Mouse (Mus musculus) ovary, adult 18-20 months (tissue): ENCODE results near the gene Cyp24a1.
A peak's percentile ranks its signal among the peaks of the same experiment; 100 is the strongest.

ENCODE experiments used
- DNase-seq: peaks from one replicate; pipeline ENCODE4 v3.0.0; 2022; ENCODE audit warnings: low spot score, mixed read lengths

Gene Cyp24a1

DNA sequence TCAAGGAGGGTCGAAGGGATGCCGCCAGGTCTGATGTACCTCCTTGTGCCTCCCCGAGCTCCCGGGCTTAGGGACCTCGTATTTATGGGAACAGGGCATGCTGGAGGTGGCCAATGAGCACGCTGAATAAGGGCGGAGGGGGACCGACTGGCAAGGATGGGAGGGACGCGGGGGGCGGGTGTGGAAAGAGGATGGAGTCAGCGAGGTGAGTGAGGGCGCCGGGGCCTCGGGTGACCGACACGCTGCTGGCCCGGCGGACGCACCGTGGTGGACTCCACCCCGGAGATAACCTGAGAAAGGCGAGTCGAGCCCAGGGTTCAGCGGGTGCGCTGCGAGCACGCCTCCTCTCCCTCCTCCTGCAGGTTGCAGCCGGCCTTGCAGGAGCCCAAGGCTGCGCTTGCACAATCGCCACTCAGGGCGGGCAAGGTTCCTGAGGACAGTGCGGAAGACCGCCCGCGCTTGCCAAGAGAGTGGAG is at the start of gene Cyp24a1:
TSS of gene Cyp24a1 (minus strand) at position 55 of the 476 bp plus-strand sequence.
- peak; percentile 66 for DNase-seq

DNA sequence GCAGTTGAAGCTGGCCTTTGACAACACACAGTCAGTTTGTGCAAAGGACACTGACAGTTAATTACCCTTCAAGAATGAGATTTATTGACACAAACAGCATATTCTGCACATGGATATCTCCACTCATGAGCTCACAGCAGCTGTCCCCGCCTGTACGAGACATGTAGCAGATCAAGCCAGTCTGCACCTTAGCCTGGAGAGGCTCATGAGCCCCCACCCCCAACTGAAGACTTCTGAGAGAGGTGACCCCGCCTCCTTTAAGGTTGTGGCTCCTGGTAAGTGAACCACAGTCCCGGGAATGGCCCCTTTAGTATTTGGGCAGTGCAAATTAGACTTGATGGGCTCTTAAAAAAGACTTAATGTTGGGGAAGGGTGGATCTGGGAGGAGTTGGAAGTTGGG is 48.8 kb upstream of the Cyp24a1 start:
- DNase-seq = no peak

DNA sequence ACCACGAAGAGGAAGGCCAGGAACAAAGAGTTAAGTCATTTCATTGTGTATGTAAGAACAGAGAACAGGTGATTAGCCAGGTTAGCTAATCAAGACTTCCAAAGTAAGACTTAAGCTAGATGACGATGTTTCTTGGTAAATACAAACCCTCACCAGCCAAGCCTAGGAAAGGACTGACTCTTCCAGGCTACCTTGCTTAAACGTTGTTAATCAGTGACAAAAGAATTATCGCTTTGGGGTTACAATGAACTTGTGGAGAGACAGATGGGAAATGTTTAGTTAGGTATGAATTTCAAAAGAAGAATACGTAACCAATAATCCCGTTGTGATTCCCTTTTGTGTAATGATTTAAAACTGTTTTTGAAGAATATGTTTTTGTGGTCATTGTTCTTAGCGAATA is 48.0 kb upstream of the Cyp24a1 start:
- DNase-seq = no peak

DNA sequence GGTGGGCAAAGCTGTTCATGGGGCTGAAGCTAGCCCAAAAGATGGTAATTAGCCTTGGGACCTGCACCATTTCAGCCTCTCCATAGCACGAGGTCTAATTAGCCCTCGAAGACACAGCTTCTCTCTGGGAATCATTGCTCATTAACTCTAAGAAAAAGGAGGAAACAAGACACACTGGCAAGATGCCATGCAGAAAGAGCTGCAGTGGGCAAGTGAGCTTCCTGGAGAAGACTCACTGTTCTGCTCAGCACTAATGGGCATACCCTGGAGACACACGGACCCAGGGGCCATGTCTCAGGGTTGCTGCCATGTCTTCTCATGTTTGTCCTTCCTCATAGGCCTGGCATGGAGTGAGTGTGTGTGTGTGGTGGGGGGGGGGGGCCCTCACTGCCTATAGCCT is 47.2 kb upstream of the Cyp24a1 start:
- no peak for DNase-seq

DNA sequence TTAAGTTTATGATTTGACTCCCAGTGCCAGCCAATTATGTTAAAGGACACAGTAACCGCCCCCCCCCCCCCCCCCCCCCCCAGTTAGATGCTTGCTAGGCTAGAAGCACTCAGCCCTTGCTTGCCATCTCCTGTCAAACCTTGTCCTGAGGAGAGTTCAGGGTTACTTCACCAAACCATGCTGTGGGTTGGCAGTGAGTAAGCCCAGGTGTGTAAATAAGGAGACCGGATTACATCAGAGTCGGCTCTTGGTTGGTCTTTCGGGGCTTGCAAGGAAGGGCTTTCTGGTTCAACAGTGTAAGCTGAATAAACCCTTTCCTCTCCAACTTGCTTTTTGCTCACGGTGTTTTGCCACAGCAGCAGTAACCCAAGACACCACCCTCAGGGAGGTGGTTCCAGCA is 46.7 kb upstream of the Cyp24a1 start:
- DNase-seq = no peak

DNA sequence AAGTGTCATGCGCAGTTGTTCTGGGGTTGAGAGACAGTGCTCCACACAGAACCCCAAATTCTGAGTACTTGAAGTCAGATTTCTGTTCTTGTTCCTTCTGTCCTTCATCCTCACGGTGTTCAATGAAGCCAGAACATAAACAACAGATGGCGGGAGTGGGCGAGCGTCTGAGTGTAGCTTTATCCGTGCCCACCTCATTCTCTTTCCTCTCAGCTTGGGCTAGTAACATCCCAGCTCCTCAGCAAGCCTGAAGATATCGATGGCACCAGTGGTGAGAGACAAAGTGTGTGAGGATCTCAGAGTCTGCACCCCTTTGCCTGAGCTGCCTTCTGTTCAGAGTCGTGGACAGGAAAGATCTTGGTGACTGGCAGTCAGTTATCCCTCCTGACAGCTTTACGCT is 42.3 kb upstream of the Cyp24a1 start:
- DNase-seq = no peak

DNA sequence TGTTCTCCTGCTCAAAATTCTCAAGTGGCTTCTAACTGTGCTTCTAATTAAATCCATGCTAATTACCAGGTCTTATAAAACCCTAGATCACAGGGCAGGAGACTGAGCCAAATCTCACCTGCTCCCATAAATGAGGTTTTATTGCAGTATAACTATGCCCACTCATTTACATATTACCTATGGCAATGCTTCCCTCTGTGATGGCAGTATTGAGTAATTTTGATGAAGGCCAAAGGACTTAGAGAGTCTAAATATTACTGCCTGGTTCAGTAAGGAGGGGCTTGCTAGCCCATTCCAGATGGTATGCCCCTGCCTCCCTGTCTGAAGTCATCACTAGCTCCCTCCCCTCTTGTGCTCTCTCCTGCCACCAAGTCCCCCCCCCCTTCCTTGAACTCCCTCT is 38.9 kb upstream of the Cyp24a1 start:
- DNase-seq = no peak

DNA sequence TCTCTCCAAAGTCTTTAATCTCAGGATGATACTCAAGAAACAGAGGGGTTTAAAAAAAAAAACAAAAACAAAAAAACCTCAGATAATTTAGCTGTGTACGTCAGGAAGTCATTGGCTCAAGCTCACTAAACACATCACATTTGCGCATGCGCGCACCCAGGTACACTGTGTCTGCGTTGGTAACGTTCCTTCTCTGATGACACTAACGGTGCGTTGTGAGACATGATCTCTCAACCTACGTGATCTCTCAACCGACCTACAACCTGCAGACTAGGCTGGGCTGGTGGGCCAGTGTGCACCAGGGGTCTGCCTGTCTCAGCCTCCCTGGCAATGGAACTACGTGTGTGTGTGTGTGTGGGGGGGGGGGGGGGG is 37.8 kb upstream of the Cyp24a1 start:
- DNase-seq = no peak

DNA sequence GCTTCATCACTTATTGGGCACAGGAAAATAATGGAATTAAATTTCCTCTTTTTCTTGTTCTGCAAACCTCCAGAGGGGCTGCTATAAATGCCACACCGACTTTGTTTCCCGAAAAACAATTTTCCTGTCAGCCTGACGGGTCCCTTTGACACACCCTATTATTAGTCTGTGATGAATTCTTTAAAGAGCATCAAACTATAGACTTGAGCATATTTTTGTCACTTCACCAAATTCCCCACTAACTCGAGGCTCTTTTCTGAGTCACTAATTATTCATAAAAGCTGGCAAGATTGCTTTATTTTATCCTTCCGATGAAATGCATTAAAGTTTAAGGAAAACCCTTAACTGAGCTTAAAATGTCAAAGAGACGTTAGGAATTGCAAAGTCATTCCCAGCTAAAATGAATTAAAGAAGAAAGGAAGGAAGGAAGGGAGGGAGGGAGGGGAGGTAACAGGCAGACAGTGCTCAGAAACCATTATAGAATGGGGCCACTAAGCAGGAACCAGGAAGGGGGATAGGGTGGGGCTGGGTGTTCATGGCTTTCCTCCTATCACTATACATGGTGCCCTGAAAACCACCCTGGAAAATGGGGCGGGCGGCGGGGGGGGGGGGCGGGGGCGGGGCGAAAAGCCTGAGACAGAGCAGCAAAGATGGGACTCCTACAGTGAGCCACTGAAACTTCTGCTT is 37.3 kb upstream of the Cyp24a1 start:
- DNase-seq = no peak

DNA sequence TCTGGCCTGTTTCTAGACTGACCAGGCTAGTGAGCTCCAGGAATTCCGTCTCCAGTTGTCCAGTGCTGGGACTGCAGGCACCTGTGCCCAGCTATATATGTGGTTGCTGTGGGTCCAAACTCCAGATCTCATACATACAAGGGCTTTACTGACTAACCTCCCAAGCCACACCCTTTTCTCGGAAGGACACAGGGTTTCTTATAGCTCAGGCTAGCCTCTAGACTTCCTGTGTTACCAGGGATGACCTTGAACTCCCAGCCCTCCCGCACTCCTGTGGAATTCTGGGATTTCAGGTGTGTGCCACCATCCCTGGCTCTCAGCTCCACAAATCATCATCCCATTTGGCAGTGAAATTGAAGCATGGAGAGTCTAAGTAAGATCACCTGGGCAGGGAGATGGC is 33.3 kb upstream of the Cyp24a1 start:
- DNase-seq = no peak

DNA sequence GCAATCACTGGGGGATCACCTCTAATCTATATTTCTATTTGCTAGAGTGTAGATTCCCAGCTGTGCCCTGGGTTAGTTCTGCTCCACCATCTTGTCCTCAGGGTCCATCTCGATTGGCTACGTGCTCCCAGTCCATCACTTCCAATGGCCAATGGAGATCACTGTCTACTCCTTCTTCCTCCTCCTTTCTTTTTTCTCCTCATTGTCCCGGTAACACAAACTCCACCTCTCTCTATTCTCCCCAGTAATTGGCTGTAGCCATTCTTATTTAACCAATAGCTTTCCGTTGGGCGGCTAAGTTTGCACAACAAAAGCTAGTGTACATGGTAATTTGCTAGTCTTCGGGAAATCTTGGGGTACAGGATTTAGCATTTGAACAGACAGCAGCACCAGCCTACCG is 32.8 kb upstream of the Cyp24a1 start:
- DNase-seq = no peak

DNA sequence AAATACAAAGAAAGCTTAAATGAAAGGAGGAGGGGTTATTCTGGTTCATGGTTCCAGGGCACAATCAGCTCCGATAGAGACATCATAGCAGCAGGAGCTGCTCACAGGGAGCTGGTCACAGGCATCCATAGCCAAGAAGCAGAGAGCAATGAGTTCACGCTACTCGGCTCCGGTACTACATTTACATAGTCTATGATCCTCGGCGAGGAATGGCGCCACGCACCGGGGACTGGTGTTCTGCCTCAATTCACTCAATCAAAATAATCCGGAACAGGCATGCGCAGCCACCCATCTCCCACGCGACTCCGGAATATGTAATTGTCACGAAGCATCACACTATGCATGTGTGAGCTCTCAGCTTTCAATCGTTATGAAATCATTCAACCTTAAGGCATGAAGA is 31.1 kb upstream of the Cyp24a1 start:
- no peak for DNase-seq

DNA sequence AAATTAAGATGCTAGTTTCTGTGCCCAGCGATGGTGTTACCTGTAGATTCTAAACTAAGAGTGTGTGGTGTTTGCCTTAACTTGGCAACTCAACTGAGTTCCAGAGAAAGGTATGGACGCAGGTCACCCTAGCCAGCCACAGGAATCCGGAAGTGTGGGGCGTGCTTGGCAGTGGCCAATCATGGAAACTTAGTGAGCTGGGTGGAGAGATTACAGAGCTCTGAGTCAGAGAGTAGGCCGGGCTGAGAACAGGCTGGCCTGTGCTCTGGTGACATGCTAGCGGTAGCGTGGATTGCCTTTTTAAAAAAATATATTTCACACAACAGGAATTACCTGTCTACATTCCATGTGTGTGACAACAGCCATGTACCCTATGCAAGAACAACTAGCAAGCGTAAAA is 29.6 kb upstream of the Cyp24a1 start:
- no peak for DNase-seq

DNA sequence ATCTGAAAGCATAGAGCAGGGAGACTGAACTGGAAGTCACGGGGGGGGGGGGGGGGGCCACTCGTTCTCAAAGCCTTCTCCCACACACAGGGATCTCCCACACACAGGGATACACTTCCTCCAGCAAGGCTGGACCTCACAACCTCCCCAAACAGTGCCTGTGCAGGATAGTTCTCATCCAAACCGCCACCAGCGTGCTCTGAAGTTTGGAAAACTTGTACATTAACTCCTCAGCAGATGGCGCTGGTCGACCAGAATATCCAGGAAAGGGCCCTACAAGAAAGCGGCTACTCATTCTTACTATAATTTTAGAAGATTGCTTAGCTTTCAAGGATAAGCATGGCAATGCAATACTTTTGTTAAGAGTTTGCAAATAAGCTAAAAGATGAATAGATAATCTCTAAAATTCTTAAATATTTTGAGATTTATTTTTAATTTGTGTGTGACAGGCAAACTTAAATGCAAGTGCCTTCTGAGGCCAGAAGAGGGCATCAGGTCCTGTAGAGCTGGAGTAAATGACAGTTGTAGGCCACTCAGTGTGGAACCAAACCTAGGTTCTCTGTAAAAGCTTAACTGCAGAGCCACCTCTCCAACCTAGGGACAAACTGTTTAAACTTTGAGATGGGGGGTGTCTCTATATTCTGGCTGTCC is 23.5 kb upstream of the Cyp24a1 start:
- DNase-seq = no peak

DNA sequence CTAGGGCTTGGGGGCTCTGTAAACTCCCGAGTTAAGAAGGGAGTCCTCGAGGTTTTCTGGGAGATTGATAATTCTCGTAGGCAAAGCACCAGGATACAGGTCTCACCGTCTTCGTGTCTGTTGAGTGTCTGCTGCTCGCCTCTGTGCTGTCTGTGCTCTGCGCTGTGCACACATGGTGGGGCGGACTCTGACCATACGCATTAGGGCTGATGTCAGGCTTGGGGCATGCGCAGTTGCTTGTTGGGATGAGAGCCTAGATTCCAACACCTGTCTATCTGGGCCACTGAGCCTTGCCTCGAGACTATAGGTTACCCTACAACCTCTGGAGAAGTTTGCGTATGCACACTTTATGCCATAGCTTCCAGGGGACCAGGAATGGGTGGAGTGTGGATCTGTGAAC is 16.8 kb upstream of the Cyp24a1 start:
- DNase-seq = no peak

DNA sequence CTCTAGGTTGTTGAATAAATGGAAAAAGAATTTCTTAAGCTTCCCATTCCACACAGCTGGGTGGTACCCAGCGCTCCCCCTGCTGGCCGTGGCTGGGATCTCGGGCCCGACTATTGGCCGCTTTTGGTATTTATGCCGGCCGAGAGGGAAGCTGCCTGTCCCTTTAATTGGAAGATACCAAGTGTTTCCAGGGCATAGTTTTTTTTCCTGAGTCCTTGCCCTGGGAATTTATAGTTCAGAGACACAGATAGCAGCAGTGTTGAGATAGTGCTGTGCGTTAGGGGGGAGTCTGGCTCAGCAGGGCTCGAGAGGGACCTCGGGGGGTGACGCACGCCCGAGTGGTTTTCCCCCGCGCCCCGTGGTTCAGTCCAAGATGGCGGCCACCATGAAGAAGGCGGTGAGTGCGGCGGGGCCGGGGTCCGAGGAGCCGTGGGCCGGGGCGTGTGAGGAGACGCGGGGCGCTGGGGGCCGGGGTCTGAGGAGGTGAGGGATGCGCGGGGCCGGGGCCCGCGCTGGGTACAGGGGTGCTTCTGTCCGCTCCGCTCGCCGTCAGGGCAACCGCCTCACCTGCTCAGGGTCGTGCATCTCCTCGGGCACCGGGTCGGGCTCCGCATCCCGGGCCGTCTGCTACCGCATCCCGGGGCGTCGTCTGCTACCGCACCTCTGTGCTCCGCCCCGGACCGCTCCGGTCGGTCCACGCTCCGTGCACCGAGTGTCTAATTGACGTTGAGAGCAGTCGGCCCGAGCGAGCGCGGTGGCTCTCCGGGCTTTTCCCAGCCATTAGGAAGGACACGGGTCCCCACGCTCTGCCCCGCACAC is 14.3 kb upstream of the Cyp24a1 start:
- peak; percentile 69 for DNase-seq

DNA sequence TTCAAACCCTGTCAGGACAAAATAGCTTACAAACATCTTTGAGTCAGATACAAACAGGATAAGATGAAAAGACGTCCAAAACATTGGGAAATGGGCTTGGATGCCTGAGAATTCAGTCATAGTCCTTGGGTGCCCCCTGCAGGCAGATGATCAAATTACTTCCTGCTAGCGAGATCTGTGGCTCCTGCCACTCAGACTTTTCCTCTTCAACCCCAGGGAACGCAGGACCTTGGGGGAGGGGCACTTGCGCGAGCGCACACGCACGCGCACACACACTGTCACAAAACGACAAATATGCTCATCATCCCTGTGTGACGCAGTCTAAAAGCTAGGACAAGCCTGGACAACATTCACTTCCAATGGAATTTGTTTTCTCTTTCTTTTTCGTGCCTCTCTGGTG is 11.9 kb upstream of the Cyp24a1 start:
- DNase-seq = peak; percentile 55

DNA sequence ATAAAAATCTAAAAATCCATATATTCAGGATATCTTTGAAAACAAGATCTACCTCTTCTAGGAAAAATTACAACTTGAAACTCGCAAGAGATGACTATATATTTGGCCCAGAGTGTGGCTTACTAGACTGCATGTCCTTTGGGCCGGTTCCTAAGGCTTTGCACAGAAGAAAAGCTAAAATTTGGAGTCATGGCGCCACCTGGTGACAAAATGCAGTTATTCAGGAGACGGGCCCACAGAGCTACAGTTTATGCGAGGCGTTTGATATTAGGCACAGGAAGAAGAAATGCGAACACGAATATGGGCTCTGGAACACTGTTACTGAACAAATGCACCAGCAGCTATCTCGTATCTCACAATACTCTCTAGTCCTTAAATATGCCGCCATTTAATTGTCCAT is 10.8 kb upstream of the Cyp24a1 start:
- DNase-seq = peak; percentile 34

DNA sequence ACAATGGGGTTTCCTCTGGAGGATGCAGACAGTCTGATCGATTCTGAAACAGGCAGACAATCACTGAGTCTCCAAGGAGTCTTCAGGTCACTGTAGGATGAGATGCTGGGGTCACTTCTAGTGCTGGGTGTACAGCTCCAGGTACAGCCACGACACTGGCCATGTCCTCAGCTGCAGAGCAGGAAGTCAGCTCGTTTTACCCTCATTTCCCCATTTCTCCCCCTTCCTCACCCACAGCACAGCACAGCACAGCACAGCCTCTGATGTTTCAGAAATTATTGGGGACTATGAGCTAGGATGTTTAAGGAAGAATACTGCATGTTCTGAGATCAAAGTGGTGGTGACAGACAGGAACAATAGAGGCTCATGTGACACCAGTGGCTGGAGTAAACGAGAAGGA is 7.0 kb upstream of the Cyp24a1 start:
- no peak for DNase-seq

DNA sequence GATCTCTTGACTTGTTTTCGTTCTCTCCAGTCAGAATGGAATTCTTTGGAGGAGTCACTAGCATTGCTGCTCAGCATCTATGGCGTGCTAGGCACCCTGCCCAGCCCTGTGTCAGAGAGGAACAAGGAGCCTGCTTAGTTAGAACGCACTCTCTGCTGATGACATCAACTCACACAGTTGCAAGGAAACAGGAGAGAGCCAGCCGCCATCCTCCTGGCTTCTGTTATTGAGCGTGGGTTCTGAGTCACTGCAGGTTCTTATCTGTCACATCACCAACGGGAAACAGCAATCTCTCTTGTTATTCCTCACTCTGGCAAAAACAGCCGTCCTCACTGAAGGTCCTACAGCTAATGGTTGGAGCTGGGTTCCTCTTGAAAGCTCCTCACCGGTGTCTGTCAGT is 6.4 kb upstream of the Cyp24a1 start:
- no peak for DNase-seq

DNA sequence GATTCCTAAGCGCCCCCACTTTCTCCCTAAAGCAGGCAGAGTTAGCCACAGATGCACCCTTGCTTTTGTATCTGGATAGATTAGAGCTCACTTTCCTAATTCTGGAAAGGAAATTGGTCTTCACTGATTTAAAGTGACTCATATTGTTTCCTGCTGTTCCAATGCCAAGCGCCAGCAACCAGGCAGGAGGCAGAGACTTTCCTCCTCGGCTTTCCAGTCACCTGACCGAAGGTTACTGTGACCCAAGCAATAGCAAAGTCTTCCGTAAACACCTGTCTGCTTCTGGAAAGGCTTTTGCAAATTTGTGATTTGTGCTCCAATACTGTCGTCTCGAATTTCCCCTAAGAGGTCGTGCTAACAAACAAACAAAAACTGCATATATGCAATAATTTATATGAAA is 1.1 kb upstream of the Cyp24a1 start:
- no peak for DNase-seq

DNA sequence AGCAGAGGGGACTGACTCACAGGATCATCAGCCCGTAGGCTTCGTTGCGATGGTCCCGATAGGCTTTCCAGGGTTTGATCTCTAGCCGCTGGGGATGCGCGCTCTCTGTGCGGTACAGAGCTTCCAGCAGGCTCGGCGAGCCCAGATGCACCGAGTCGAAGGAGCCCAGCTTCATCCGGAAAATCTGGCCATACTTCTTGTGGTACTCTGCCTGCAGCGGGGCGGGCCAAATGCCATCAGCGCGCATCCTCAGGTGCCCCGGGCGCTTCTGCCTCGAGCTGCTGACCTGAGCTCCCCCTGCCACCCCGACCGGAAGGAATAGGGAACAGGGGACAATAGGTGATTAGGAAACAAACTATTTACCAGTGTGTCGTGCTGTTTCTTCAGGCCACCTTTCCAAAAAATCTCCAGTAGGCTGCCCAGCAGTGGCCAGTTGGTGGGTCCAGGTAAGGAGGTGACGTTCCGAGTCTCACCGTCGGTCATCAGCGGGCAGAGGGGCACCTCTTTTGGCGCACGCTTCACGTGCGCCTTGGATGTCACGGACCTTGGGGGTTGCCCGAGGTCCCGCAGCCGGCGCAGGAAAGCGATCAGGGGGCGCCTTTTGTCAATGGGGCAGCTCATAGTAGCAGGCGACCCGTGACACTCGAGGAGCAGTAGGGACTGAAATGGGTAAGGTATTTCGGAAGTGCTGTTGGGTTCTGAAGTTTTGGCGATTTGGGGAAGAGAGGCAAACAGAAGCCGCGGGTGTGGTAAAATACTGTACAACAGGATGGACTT is 603 bp downstream of the Cyp24a1 start, which contains the start of gene Pfdn4:
TSS of gene Pfdn4 (plus strand) at position 275 of the 777 bp plus-strand sequence.
- DNase-seq = no peak
